Mouse (Mus musculus) intestine, postnatal 0 days (tissue): ENCODE measurements at regions not wholly inside any gene's neighbourhood (a gene's known extent, or its start where the extent isn't known, plus 50 kb on each side); places are given as distances from the start of the nearest gene placed in this dataset.

Experiments
- ATAC-seq: fragments of 200-750 bp; cut with Nextera tagmentation; 2 replicates; pipeline ENCODE4 v1.8.0; 2017; ENCODE audit warnings: mild to moderate bottlenecking, moderate TSS enrichment, moderate library complexity
- H3K27ac ChIP-seq: fragments of 300-500 bp; sonication (generic); 2 replicates; pipeline ENCODE4 v1.5.1; 2014; ENCODE audit warnings: mild to moderate bottlenecking, low read depth, low read length, moderate library complexity
- H3K27me3 ChIP-seq: fragments of 300-500 bp; sonication (generic); replicated peaks from 2 replicates; pipeline ENCODE4 v1.6.1; 2014; ENCODE audit warnings: low read length, mixed read lengths; ENCODE audit not compliant: control insufficient read depth, insufficient read depth
- H3K36me3 ChIP-seq: fragments of 300-500 bp; sonication (generic); 2 replicates; pipeline ENCODE4 v1.6.1; 2014; ENCODE audit warnings: mild to moderate bottlenecking, moderate library complexity; ENCODE audit not compliant: control insufficient read depth, insufficient read depth
- H3K4me1 ChIP-seq: fragments of 300-500 bp; sonication (generic); replicated peaks from 2 replicates; pipeline ENCODE4 v1.6.1; 2014; ENCODE audit warnings: antibody characterized with exemption, low read length, mixed read lengths; ENCODE audit not compliant: control insufficient read depth, insufficient read depth
- H3K4me2 ChIP-seq: fragments of 300-500 bp; sonication (generic); replicated peaks from 2 replicates; pipeline ENCODE4 v1.6.1; 2014; ENCODE audit warnings: low read depth, mild to moderate bottlenecking, moderate library complexity
- H3K4me3 ChIP-seq: fragments of 300-500 bp; sonication (generic); 2 replicates; pipeline ENCODE4 v1.5.1; 2014; ENCODE audit warnings: low read depth, low read length
- H3K9ac ChIP-seq: fragments of 300-500 bp; sonication (generic); 2 replicates; pipeline ENCODE4 v1.6.1; 2014; ENCODE audit warnings: mild to moderate bottlenecking, low read depth, low read length
- H3K9me3 ChIP-seq: fragments of 300-500 bp; sonication (generic); 2 replicates; pipeline ENCODE4 v1.6.1; 2016; ENCODE audit warnings: mixed run types; ENCODE audit not compliant: control insufficient read depth
- CTCF ChIP-seq: sonication (generic); IDR thresholded peaks from 2 replicates; pipeline ENCODE4 v1.5.1; 2016; ENCODE audit warnings: low read depth, mild to moderate bottlenecking, control low read depth, antibody characterized with exemption, moderate library complexity
- WGBS: fragments of 180-500 bp; shearing (Covaris S2); extraction: QIAGEN DNeasy Blood & Tissue Kit; methylation state at CpG from one replicate; pipeline ENCODE4 v1.1.7; 2014; 5-methylcytosine and 5-hydroxymethylcytosine counted together

- TF ChIP-seq CTCF = no peak
- Histone ChIP-seq H3K27me3 (no peaks in the 10 kb centered on the region), H3K4me2 (no peak overlapping the region), H3K9ac (no peak overlapping the region), H3K9me3 (peaks cover 5% of the 10 kb centered on the region; the same call in 1 of the 2 replicates), H3K4me1 (no peaks in the 10 kb centered on the region), H3K4me3 (no peak overlapping the region), H3K27ac (no peak overlapping the region), H3K36me3 (no peaks in the 10 kb centered on the region)
- ATAC-seq = no peak
- WGBS = 67% methylated on average over 2 of the region's 2 CpGs
Observed at GRCm38 (mm10) chr16:30460371-30460770, 54.6 kb upstream of the Atp13a3 start.

GRCm38 (mm10) chr16:30457872-30458271 is 52.1 kb upstream of the Atp13a3 start:
- Histone ChIP-seq H3K27ac (no peak overlapping the region), H3K4me3 (no peak overlapping the region), H3K27me3 (no peaks in the 10 kb centered on the region), H3K4me2 (no peak overlapping the region), H3K9ac (no peak overlapping the region), H3K4me1 (no peaks in the 10 kb centered on the region), H3K9me3 (peaks cover 5% of the 10 kb centered on the region; the same call in 1 of the 2 replicates), H3K36me3 (no peaks in the 10 kb centered on the region)
- no peak for ATAC-seq
- WGBS = 61% methylated on average over 3 of the region's 3 CpGs
- TF ChIP-seq CTCF = no peak

- 88% methylated on average over 5 of the region's 5 CpGs for WGBS
- Histone ChIP-seq H3K9ac (no peak overlapping the region), H3K27ac (no peak overlapping the region), H3K4me1 (no peaks in the 10 kb centered on the region), H3K4me3 (no peak overlapping the region), H3K36me3 (no peaks in the 10 kb centered on the region), H3K9me3 (peaks cover 5% of the 10 kb centered on the region; the same call in 1 of the 2 replicates), H3K27me3 (no peaks in the 10 kb centered on the region), H3K4me2 (no peak overlapping the region)
- no peak for TF ChIP-seq CTCF
- no peak for ATAC-seq
Observed at GRCm38 (mm10) chr16:30457335-30457734, 51.6 kb upstream of the Atp13a3 start.

GRCm38 (mm10) chr16:30456687-30457086 is 50.9 kb upstream of the Atp13a3 start:
- no peaks in the 10 kb centered on the region for H3K4me1 ChIP-seq
- ATAC-seq = 0 out of 2 replicates have a peak, but pooled peaks have one; percentile 45
- H3K27me3 ChIP-seq = no peaks in the 10 kb centered on the region
- WGBS = 44% methylated on average over 4 of the region's 4 CpGs
- no peak overlapping the region; the same call in 1 of the 2 replicates for H3K27ac ChIP-seq
- no peak overlapping the region for H3K9ac ChIP-seq
- no peak for TF ChIP-seq CTCF
- no peak overlapping the region for H3K4me2 ChIP-seq
- H3K9me3 ChIP-seq = peaks cover 4% of the 10 kb centered on the region; the same call in 1 of the 2 replicates
- no peak overlapping the region for H3K4me3 ChIP-seq
- no peaks in the 10 kb centered on the region for H3K36me3 ChIP-seq
